Mouse (Mus musculus) heart, adult 11 months (tissue): Measurements from ENCODE around the gene Wdr4.
A peak's percentile ranks its signal among the peaks of the same experiment; 100 is the strongest.

Experiments
- DNase-seq: peaks from one replicate; pipeline ENCODE4 v3.0.0; 2022

Gene Wdr4

GRCm38 (mm10) chr17:31492416-31492815 lies 27.4 kb downstream of the Wdr4 start:
- peak; percentile 96 for DNase-seq

- no peak for DNase-seq
Measured at GRCm38 (mm10) chr17:31491355-31491754, 28.4 kb downstream of the Wdr4 start.

DNA sequence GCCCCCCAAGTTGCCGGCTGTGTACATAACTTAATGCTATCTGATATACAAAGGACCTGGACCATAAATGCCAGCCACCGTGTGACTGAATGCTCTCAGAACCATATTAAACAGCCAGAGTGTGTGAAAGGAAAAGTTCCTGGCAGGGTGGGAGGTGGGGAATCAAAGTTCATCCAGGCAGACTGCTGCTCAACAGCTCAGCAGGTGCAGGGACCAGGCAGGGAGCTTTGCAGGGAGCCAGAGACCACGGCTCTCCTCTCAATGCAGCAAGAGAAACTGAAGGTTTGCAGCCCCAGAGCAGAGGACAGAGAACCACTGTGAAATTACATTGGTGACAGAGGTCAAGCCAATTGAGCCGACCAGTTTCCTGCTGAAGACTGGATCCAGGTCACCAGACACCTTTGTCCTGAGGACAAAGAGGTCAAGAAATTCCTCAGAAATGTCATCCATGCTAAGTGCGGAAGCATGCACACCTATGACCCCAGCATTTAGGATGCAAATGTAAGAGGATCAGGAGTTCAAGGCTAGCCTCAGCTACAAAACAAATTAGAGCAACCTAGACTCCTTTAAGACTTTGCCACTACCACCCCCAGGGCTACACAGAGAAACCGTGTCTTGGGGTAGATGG lies 32.2 kb downstream of the Wdr4 start:
- DNase-seq, result no peak

DNA sequence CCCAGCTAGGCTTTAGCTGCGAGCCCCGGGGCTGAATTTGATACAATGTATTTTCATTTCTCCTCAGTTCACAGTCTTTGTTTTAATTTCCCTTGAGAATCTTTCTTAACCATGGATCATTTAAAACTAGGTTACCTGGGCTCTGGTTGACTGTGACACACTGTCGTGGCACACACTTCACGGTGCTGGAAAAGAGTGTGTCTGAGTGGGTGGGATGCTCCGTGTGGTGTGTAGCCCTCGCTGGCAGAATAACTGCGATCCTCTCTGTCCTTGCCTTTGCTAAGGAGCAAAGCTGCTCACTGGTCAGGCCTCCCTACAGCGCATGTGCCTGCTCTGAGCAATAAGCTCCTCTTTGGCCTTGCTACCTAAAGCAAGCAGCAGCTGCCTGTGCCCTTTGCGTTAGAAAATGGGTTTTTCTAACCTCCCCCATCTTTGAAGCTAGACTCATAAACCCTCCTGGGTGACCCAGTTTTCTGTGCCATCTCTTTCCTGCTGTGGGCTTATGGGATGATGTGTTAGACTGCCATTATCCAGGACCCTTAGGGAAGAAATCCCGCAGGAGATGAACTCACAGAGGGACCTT lies 33.1 kb downstream of the Wdr4 start:
- no peak for DNase-seq

- peak; percentile 80 for DNase-seq
Measured at GRCm38 (mm10) chr17:31479108-31479844, 40.5 kb downstream of the Wdr4 start.

DNA sequence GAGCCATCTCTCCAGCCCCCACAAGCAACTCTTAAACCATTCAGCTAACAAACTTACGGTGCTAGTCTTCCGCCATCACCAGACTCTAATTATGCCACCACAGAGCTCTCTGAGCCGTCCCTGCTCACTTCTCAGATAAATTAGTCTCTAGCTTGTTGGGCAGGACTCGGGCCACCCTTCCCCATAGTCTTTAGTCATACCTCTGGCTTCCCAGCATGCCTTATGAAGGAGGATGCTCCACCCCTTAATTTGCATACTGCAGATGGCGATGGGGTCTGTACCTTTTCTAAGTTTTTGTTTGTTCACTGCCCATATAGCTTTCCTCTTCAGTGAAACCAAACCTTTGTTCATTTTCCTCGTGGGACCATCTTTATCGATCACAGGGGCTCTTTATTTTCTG lies 41.2 kb downstream of the Wdr4 start:
- no peak for DNase-seq

DNA sequence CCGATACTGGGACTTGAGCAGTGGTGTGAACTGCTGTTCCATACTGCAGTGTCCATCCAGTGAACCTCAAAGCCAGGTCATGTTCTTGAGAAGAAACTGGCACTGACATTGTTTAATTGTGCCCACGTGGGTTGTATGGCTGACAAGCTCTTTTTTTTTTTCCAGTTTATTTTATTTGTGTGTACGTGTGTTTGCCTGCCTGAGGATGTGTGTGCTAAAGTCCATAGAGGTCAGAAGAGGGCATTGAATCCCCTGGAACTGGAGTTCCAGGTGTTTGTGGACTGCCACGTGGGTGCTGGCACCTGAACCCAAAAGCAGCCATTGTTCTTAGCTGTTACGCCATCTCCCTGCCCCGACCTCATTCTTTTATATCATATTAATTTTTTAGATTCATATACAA lies 45.4 kb downstream of the Wdr4 start:
- no peak for DNase-seq

- no peak for DNase-seq
Measured at GRCm38 (mm10) chr17:31470766-31471418, 48.9 kb downstream of the Wdr4 start.

DNA sequence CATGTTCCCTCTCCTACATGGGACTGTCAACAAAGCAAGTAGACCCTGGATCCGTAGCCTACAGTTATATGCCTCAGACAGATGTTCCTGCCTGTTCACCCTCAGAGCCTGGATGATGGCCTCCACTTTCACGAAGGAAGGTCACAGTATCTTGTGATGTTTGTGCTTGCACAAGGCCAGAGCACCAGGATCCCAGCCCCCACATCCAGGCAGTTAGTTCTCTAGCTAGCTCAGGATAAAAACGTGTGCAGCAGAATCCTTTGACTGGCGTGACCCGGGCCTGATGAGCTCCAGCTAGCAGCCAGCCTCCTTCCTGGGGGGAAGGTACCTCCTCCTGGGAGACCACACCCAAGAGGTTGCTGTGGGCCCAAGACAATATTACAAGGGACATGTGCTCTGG lies 51.3 kb downstream of the Wdr4 start:
- DNase-seq, result no peak

GRCm38 (mm10) chr17:31466854-31467253 lies 52.9 kb downstream of the Wdr4 start:
- no peak for DNase-seq

- no peak for DNase-seq
Measured at GRCm38 (mm10) chr17:31462506-31462905, 57.3 kb downstream of the Wdr4 start.

GRCm38 (mm10) chr17:31460416-31460815 lies 59.4 kb downstream of the Wdr4 start:
- no peak for DNase-seq

DNA sequence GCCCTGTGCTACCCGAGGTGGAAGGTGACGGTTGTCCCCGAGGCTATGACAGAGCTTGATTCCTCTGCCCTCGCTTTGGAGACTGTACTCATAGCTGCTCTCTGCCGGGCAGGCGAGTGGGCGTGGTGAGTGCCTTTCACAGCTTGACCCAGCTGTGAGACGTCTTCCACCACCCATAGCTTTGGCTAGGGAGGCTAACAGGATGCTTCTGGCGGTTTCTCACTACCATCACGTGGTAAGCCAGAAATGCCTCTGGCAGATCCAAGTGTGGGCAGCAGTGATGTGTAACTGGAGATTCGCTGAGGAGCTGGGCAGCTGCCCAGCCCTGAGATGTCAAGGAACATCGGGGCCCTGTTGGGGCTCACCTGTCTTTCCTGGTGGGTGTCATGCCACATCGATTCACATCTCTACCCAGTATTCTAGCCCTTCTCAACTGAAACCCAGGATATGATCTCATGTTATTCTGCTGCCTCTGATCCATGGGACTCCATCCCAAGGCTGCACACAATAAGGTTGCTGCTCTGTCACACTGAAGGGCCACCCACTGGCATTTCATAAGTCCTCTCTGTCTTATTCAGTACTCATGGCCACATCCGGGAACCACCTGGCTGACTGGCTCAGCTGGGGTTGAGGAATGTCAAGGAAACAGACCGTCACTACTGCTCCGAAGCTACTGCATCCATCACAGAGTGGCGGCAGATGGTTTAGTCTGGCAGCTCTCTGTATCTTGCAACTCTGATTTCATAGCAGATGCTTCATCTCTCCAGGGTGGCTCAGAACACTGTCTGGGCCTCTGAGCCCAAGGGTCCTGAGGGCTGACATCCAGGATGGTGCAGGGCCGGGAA lies 62.8 kb downstream of the Wdr4 start:
- peak; percentile 97 for DNase-seq

- DNase-seq, result no peak
Measured at GRCm38 (mm10) chr17:31454056-31454455, 65.7 kb downstream of the Wdr4 start.

DNA sequence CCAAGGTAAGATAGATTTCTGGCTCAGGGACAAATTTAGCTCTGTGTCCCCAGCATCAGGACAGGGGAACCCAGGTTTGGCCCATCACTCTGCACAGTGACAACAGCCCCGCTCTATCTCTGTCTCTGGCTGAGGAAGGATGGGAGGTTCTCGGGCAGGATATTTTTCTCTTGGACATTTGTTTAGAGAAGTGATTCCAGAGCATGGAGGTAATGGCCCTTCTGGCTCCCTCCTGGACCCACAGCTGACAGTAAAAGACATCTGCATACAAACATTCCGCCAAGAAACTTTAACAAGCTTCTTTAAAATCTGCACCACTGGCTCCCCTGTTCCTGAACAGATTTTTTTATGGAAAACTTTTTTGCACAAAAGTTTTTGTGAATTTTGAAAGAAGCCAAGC lies 66.3 kb downstream of the Wdr4 start:
- DNase-seq, result peak; percentile 93

DNA sequence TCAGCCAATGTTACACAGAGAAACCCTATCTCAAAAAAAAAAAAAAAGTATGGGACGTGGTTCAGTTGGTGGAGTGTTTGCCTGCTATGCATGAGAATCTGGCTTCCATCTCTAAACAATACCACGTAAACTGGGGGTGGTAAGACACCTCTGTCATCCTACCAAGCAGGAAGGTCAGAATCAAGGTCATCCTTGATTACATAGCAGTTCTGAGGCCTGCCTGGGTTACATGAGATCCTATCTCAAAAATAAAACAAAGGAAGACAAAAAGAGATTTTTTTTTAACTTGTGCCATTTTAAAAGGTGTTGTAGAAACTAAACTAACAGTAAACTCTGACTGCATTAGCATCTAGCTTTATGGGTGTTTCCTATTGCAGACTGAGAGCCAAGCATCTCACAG lies 67.0 kb downstream of the Wdr4 start:
- DNase-seq, result no peak

DNA sequence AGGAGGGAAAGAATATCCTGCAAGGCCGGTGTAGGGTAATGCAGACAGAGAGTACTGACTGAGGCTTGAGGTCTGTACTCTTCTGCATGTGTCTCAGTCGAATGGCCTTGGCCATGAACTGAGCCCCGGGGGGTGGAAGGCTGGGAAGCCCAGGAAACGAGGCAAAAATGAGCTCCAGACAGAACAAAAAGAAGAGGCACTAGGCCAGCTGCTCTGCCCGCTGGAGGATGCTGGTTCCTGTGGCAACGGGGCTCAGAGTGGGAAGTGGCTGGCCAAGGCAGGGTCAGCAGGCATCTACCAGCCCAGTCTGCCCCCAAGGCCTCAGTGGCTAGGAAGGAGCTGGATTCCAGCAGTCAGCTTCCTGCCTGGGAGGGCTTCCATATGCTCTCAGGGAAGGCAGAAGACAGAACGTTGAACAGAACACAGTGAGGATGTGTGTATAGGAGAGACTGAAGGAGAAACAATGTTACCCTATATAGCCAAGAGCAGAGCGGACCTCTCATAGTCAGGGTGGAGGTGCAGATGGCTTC lies 68.5 kb downstream of the Wdr4 start:
- no peak for DNase-seq

- no peak for DNase-seq
Measured at GRCm38 (mm10) chr17:31450206-31450605, 69.6 kb downstream of the Wdr4 start.

- DNase-seq, result no peak
Measured at GRCm38 (mm10) chr17:31448519-31448918, 71.3 kb downstream of the Wdr4 start.

- no peak for DNase-seq
Measured at GRCm38 (mm10) chr17:31447766-31448165, 72.0 kb downstream of the Wdr4 start.

DNA sequence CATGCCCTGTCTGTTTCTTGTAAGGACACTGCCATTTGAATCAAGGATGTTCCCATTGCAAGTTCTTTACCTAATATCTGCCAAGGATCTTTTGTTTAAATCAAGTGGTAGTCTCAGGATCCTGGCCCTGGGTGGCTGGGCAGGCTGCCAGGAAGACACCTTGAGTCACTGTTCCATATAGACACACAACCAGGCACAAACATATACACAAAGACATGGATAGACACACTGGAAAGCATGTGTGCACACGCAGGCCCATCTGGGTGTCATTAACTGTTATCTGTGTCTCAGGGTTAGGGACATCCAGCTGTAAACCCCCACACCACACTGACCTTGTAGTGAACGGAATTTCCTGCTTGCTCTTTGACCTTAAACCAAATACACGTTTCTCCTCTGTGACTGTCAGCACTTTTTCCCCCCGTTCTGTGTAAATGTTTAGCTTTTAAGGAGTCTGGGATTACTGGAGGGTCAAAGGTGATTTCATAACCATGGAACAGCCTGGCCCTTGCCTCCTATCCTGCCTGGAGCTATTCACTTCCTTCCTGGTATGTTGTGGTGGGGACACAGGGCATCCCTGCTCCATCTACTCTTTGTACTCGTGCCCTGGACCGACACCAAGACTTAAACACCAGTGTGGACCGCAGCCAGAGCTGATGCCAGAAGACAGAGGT lies 74.6 kb downstream of the Wdr4 start:
- peak; percentile 93 for DNase-seq
